Mouse (Mus musculus) urinary bladder, adult 2 months (tissue): ENCODE results near the gene Sertad2. TPM values are rescaled to one million over a fixed set of nuclear protein-coding genes. Genes with fewer than 3 reads are reported as not detected.

Experiments
- DNase-seq: peaks from one replicate; pipeline ENCODE4 v3.0.0; 2022; ENCODE audit warnings: low spot score
- polyA plus RNA-seq: library from polyadenylated mRNA; depleted of rRNA; stranded (reverse); fragments of >200 nt; gene quantifications from 2 replicates; pipeline ENCODE4 v1.2.3, GENCODE M21; 2012

Sertad2 gene
- polyA plus RNA-seq, 1 experiment, result 18.0 TPM

GRCm38 (mm10) chr11:20544801-20545515 lies 1.9 kb downstream of the Sertad2 start:
- DNase-seq, result no peak

- DNase-seq, result no peak
Measured at GRCm38 (mm10) chr11:20549481-20549880, 6.4 kb downstream of the Sertad2 start.

- DNase-seq, result no peak
Measured at GRCm38 (mm10) chr11:20550196-20550595, 7.1 kb downstream of the Sertad2 start.

GRCm38 (mm10) chr11:20552059-20552458 lies 9.0 kb downstream of the Sertad2 start:
- no peak for DNase-seq

GRCm38 (mm10) chr11:20552758-20553673 lies 10.0 kb downstream of the Sertad2 start:
- DNase-seq, result no peak

- no peak for DNase-seq
Measured at GRCm38 (mm10) chr11:20555651-20556050, 12.6 kb downstream of the Sertad2 start.

GRCm38 (mm10) chr11:20556163-20556911 lies 13.3 kb downstream of the Sertad2 start:
- DNase-seq, result no peak

- DNase-seq, result no peak
Measured at GRCm38 (mm10) chr11:20559236-20559950, 16.3 kb downstream of the Sertad2 start.

- DNase-seq, result no peak
Measured at GRCm38 (mm10) chr11:20559951-20560642, 17.0 kb downstream of the Sertad2 start.

GRCm38 (mm10) chr11:20561323-20562002 lies 18.4 kb downstream of the Sertad2 start:
- DNase-seq, result no peak

GRCm38 (mm10) chr11:20565057-20565456 lies 22.0 kb downstream of the Sertad2 start:
- DNase-seq, result no peak

- DNase-seq, result no peak
Measured at GRCm38 (mm10) chr11:20571702-20572413, 28.8 kb downstream of the Sertad2 start.

GRCm38 (mm10) chr11:20576046-20576635 lies 33.1 kb downstream of the Sertad2 start:
- no peak for DNase-seq

- DNase-seq, result no peak
Measured at GRCm38 (mm10) chr11:20582758-20583157, 39.7 kb downstream of the Sertad2 start.

GRCm38 (mm10) chr11:20585297-20585696 lies 42.2 kb downstream of the Sertad2 start:
- no peak for DNase-seq

- no peak for DNase-seq
Measured at GRCm38 (mm10) chr11:20586180-20586579, 43.1 kb downstream of the Sertad2 start.

GRCm38 (mm10) chr11:20589393-20589792 lies 46.3 kb downstream of the Sertad2 start:
- no peak for DNase-seq

GRCm38 (mm10) chr11:20592010-20592409 lies 49.0 kb downstream of the Sertad2 start:
- no peak for DNase-seq
